Mouse (Mus musculus): ENCODE measurements at regions not wholly inside any gene's neighbourhood (a gene's known extent, or its start where the extent isn't known, plus 50 kb on each side); places are given as distances from the start of the nearest gene placed in this dataset.

- H3K4me3 ChIP-seq (ENCODE audit: low read depth, low read length): no peak overlapping the region
- no peak overlapping the region for H3K4me2 ChIP-seq (ENCODE audit: low read depth, low read length, poor library complexity, severe bottlenecking)
- WGBS: 88% methylated on average over 3 of the region's 3 CpGs
- no peaks in the 10 kb centered on the region for H3K27me3 ChIP-seq (ENCODE audit: insufficient read depth, low read length)
- no peak overlapping the region for H3K27ac ChIP-seq (ENCODE audit: low read depth, low read length)
- DNase-seq (ENCODE audit: low spot score) (no peak), ATAC-seq (ENCODE audit: low FRiP score) (no peak)
- no peaks in the 10 kb centered on the region for H3K4me1 ChIP-seq (ENCODE audit: insufficient read depth, low read length)
- no peak for TF ChIP-seq CTCF (IDR thresholded peaks at IDR 0.05)
- H3K9me3 ChIP-seq (ENCODE audit: low read length): no peaks in the 10 kb centered on the region
- H3K9ac ChIP-seq (replicated peaks; ENCODE audit: low read length, poor library complexity, severe bottlenecking): no peak overlapping the region
- no peaks in the 10 kb centered on the region for H3K36me3 ChIP-seq (ENCODE audit: insufficient read depth, low read length)
Observed at GRCm38 (mm10) chr9:101596898-101597297, 264.7 kb upstream of the 9630041A04Rik start.

GRCm38 (mm10) chr9:101595101-101595650, 266.5 kb upstream of the 9630041A04Rik start:
- H3K27me3 ChIP-seq (ENCODE audit: insufficient read depth, low read length): no peaks in the 10 kb centered on the region
- H3K4me1 ChIP-seq (ENCODE audit: insufficient read depth, low read length): no peaks in the 10 kb centered on the region
- no peaks in the 10 kb centered on the region for H3K9me3 ChIP-seq (ENCODE audit: low read length)
- H3K9ac ChIP-seq (replicated peaks; ENCODE audit: low read length, poor library complexity, severe bottlenecking): no peak overlapping the region
- ATAC-seq (ENCODE audit: low FRiP score): no peak
- H3K4me2 ChIP-seq (ENCODE audit: low read depth, low read length, poor library complexity, severe bottlenecking): no peak overlapping the region
- no peak for TF ChIP-seq CTCF (IDR thresholded peaks at IDR 0.05)
- H3K27ac ChIP-seq (ENCODE audit: low read depth, low read length): no peak overlapping the region
- DNase-seq (ENCODE audit: low spot score): no peak
- H3K36me3 ChIP-seq (ENCODE audit: insufficient read depth, low read length): no peaks in the 10 kb centered on the region
- H3K4me3 ChIP-seq (ENCODE audit: low read depth, low read length): no peak overlapping the region
- WGBS: 90% methylated on average over 14 of the region's 14 CpGs

- Histone ChIP-seq H3K36me3 (ENCODE audit: insufficient read depth, low read length) (no peaks in the 10 kb centered on the region), H3K4me3 (ENCODE audit: low read depth, low read length) (no peak overlapping the region), H3K27ac (ENCODE audit: low read depth, low read length) (no peak overlapping the region), H3K4me2 (ENCODE audit: low read depth, low read length, poor library complexity, severe bottlenecking) (no peak overlapping the region), H3K27me3 (ENCODE audit: insufficient read depth, low read length) (no peaks in the 10 kb centered on the region), H3K4me1 (ENCODE audit: insufficient read depth, low read length) (no peaks in the 10 kb centered on the region), H3K9me3 (ENCODE audit: low read length) (no peaks in the 10 kb centered on the region), H3K9ac (replicated peaks; ENCODE audit: low read length, poor library complexity, severe bottlenecking) (no peak overlapping the region)
- TF ChIP-seq CTCF (IDR thresholded peaks at IDR 0.05): no peak
- 80% methylated on average over 8 of the region's 8 CpGs for WGBS
- DNase-seq (ENCODE audit: low spot score) (no peak), ATAC-seq (ENCODE audit: low FRiP score) (no peak)
Observed at GRCm38 (mm10) chr9:101592621-101593020, 269.0 kb upstream of the 9630041A04Rik start.

GRCm38 (mm10) chr9:101591681-101592080, 270.0 kb upstream of the 9630041A04Rik start:
- no peak for TF ChIP-seq CTCF (IDR thresholded peaks at IDR 0.05)
- no peak overlapping the region for H3K27ac ChIP-seq (ENCODE audit: low read depth, low read length)
- 78% methylated on average over 8 of the region's 8 CpGs for WGBS

GRCm38 (mm10) chr9:101590310-101590709, 271.3 kb upstream of the 9630041A04Rik start:
- WGBS: 83% methylated on average over 3 of the region's 3 CpGs
- no peak for ATAC-seq (ENCODE audit: low FRiP score)
- TF ChIP-seq CTCF (IDR thresholded peaks at IDR 0.05): no peak

More at GRCm38 (mm10) chr9:101591681-101592080, 270.0 kb upstream of the 9630041A04Rik start:
- H3K4me3 ChIP-seq (ENCODE audit: low read depth, low read length): no peak overlapping the region
- H3K27me3 ChIP-seq (ENCODE audit: insufficient read depth, low read length): no peaks in the 10 kb centered on the region
- no peak for DNase-seq (ENCODE audit: low spot score)
- no peaks in the 10 kb centered on the region for H3K36me3 ChIP-seq (ENCODE audit: insufficient read depth, low read length)
- no peaks in the 10 kb centered on the region for H3K4me1 ChIP-seq (ENCODE audit: insufficient read depth, low read length)
- ATAC-seq (ENCODE audit: low FRiP score): no peak
- no peak overlapping the region for H3K4me2 ChIP-seq (ENCODE audit: low read depth, low read length, poor library complexity, severe bottlenecking)
- H3K9ac ChIP-seq (replicated peaks; ENCODE audit: low read length, poor library complexity, severe bottlenecking): no peak overlapping the region
- H3K9me3 ChIP-seq (ENCODE audit: low read length): no peaks in the 10 kb centered on the region

GRCm38 (mm10) chr9:101581064-101581463, 280.6 kb upstream of the 9630041A04Rik start:
- no peak overlapping the region for H3K4me2 ChIP-seq (ENCODE audit: low read depth, low read length, poor library complexity, severe bottlenecking)
- WGBS: 97% methylated on average over 4 of the region's 4 CpGs
- no peaks in the 10 kb centered on the region for H3K27me3 ChIP-seq (ENCODE audit: insufficient read depth, low read length)
- H3K4me1 ChIP-seq (ENCODE audit: insufficient read depth, low read length): no peaks in the 10 kb centered on the region
- TF ChIP-seq CTCF (IDR thresholded peaks at IDR 0.05): no peak
- no peak for ATAC-seq (ENCODE audit: low FRiP score)
- H3K27ac ChIP-seq (ENCODE audit: low read depth, low read length): no peak overlapping the region
- no peaks in the 10 kb centered on the region for H3K36me3 ChIP-seq (ENCODE audit: insufficient read depth, low read length)
- H3K9ac ChIP-seq (replicated peaks; ENCODE audit: low read length, poor library complexity, severe bottlenecking): no peak overlapping the region
- no peaks in the 10 kb centered on the region for H3K9me3 ChIP-seq (ENCODE audit: low read length)
- no peak for DNase-seq (ENCODE audit: low spot score)
- no peak overlapping the region for H3K4me3 ChIP-seq (ENCODE audit: low read depth, low read length)

More at GRCm38 (mm10) chr9:101590310-101590709, 271.3 kb upstream of the 9630041A04Rik start:
- Histone ChIP-seq H3K27me3 (ENCODE audit: insufficient read depth, low read length) (no peaks in the 10 kb centered on the region), H3K27ac (ENCODE audit: low read depth, low read length) (no peak overlapping the region), H3K9ac (replicated peaks; ENCODE audit: low read length, poor library complexity, severe bottlenecking) (no peak overlapping the region), H3K4me3 (ENCODE audit: low read depth, low read length) (no peak overlapping the region), H3K36me3 (ENCODE audit: insufficient read depth, low read length) (no peaks in the 10 kb centered on the region), H3K4me2 (ENCODE audit: low read depth, low read length, poor library complexity, severe bottlenecking) (no peak overlapping the region), H3K4me1 (ENCODE audit: insufficient read depth, low read length) (no peaks in the 10 kb centered on the region), H3K9me3 (ENCODE audit: low read length) (no peaks in the 10 kb centered on the region)
- DNase-seq (ENCODE audit: low spot score): no peak

Measured in midbrain, postnatal 0 days (tissue).